Mouse (Mus musculus) cortical plate, adult 2 months (tissue): ENCODE data around the gene Ip6k3.

Experiments
- CTCF ChIP-seq: fragments of 200-500 bp; IDR thresholded peaks from 2 replicates; pipeline ENCODE4 v1.5.1; 2011; ENCODE audit warnings: mild to moderate bottlenecking, control low read depth, low read length; ENCODE audit not compliant: insufficient read depth; ENCODE audit errors: extremely low read depth
- POLR2A ChIP-seq: fragments of 200-500 bp; IDR thresholded peaks from 2 replicates; pipeline ENCODE4 v1.6.1; 2011; ENCODE audit warnings: mild to moderate bottlenecking, low read length, control low read depth; ENCODE audit not compliant: insufficient read depth; ENCODE audit errors: extremely low read depth

GRCm38 (mm10) chr17:27110072-27110471, 57.5 kb downstream of the Ip6k3 start:
- TF ChIP-seq CTCF, result no peak
- TF ChIP-seq POLR2A, result no peak
